Mouse (Mus musculus) liver, adult 10 weeks (tissue): ENCODE measurements around the gene Arhgap31. TPM values are rescaled to one million over a fixed set of nuclear protein-coding genes. Genes with fewer than 3 reads are reported as not detected.

Source experiments
- polyA plus RNA-seq: library from polyadenylated mRNA; stranded (reverse); fragments of 350-450 nt; fragmentation: Illumina TruSeq; extraction: RNeasy Lipid Tissue Mini Kit (QIAGEN cat#74804); gene quantifications from one replicate; pipeline ENCODE4 v1.2.3, GENCODE M21; 2014; ENCODE audit warnings: low read depth, low replicate concordance

Gene Arhgap31
- polyA plus RNA-seq = 1.9 TPM

DNA sequence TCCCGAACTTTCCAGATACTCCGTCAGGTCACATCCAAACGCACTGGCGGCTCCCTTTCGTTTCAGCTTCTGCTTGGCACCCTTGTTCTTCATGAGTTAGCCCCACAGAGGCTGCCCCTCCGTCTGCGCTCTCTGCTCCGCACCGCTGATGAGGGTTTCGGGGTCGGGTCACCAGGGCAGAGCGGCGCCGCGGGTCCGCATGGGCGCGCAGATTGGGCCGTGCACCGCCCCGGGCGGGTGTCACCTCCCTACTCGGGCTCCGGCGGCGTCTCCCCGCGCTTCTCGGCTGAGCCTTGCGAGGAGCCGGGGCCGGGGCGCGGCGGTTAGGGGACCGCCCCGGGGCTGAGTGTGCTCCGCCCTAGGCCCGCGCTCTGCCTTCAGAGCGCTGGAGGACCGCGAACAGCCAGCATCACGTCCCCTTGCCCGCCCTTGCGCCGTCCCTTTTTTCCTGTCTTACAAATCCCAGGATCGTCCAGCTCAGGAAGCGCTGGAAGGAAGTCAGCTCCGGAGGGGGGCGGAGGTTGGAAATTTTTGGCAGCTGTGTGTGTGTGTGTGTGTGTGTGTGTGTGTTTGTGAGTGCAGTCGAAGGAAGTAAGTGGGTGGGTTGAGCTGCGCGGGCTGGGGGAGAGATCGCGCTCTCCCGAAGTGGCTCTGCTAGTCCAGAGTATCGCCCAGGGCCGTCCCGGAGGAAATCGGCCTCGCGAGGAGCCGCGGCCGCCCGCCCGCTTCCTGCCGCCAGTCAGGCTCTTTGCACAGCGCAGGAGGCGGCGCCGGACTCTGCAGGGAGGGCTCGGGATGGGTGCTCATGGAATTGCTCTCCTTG, at the start of gene Arhgap31:
TSS of gene Arhgap31 (minus strand) at position 694 of the 823 bp plus-strand sequence.

DNA sequence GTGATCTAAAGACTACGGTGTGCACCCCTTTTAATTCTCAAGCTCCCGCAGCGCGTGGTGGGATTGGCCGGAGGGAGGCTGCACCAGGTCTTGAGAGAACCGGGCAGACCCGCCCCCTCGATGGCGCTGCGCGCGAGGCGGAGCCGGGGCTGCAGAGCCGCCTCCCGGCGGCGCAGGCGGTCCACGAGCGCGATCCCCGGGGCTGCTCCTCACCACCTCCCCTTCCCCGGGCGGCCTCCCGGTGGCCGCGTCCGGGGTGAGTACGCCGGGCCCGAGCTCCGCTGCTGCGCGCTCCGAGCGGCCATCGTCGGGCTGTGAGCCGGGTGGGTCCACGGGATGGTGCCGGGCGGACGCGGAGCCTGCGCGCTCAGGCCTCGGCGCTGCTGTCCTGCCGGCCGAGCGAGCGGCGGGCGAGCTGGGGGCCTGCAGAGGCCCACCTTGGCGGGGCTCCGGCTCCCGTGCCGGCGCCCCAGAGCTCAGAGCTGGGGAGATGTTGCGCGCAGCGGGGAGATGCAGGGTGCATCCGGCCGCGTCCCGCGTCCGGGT, 29.1 kb upstream of the Arhgap31 start, which contains the start of gene B4galt4:
TSS of gene B4galt4 (plus strand) at position 152 of the 546 bp plus-strand sequence.

DNA sequence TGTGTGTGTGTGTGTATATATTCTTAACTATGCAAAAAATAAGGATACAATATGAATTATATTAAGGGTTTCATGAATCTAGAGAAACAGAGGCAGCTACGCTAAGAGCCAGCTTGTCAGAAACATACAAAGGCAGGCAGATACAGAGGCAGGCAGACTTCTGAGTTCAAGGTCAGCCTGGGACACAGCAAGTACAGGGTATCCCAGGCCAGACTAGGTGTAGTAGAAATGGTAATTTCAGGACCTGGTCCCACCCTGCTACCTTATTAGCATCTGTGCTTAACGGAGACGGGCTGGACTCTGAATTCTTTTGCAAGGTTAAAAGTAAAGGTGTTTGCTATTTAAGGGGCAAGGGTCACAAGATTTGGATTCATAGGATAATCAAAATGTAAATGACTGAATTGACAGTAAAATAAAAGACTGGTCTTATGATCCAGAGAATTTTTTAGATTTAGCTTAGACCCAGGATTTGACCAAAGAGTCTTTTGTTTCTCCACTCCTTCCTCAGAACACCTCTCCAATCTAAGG, 154.8 kb downstream of the Arhgap31 start, which contains the start of gene Tmem39a:
TSS of gene Tmem39a (plus strand) at position 478 of the 528 bp plus-strand sequence.

DNA sequence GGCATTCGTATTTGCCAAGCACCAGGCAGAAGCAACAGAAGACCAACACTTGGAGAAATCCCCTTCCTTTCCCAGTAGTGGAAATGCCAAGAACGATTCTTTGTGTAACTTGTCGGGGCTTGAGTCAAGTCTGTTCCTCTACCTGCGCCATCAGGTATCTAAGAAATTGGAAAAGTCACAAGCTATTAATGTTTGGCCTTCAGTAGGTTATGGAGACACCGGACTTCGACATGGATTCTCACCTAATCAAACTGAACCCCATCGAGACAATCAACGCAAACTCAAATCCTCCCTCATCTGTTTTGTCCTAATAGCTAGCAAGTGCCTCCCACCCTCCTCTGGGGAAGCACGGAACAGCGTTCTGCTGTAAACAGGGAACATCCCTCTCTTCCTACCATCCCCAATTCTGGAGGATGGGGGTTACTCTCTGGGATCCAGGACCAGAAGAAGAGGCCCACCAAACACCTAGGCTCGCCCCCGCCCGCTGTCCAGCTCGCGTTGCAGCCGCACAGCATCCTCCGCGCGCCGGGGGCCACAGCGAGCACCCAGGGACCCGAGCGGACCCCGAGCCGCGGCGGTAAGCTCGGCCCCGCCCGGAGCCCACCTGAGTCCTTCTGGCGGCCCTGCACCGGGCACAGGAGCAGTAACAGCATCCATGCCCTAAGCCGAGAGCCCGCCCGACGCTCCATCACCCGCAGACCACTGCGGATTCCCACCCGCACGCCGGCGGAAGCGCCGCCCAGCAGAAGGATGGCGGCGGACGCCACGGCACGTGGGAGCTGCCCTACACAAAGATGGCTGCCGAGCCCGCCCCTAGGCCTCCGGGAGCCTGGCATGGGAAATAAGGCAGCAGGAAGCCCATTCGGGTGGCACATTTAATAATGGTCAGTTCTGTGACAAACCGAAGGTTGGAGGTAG, 163.3 kb downstream of the Arhgap31 start, which contains the start of gene Poglut1:
TSS of gene Poglut1 (minus strand) at position 780 of the 918 bp plus-strand sequence.

Other genes starting within 250 kb of the Arhgap31 start
- gene Timmdc1, start 190.6 kb downstream of the Arhgap31 start, polyA plus RNA-seq = 18.3 TPM
- 15.6 TPM for gene Poglut1, start 163.0 kb downstream of the Arhgap31 start, polyA plus RNA-seq
- gene Tmem39a, start 154.6 kb downstream of the Arhgap31 start, polyA plus RNA-seq = 20.0 TPM
- 3.5 TPM for gene B4galt4, start 29.0 kb upstream of the Arhgap31 start, polyA plus RNA-seq
- 0.79 TPM for gene Upk1b, start 87.1 kb upstream of the Arhgap31 start, polyA plus RNA-seq
- not detected for gene 4930435E12Rik, start 115.5 kb upstream of the Arhgap31 start, polyA plus RNA-seq
- gene Igsf11, start 179.4 kb upstream of the Arhgap31 start, polyA plus RNA-seq = 18.9 TPM